Mouse (Mus musculus) brain, embryonic 14.5 days (tissue): ENCODE measurements around the gene Slc6a3.

Experiments
- CTCF ChIP-seq: fragments of 200-500 bp; IDR thresholded peaks from 2 replicates; pipeline ENCODE4 v1.5.1; 2012; ENCODE audit warnings: inconsistent platforms, mild to moderate bottlenecking, moderate library complexity, borderline replicate concordance; ENCODE audit not compliant: insufficient read depth, insufficient read length; ENCODE audit errors: extremely low read depth
- POLR2A ChIP-seq: fragments of 200-500 bp; IDR thresholded peaks from 2 replicates; pipeline ENCODE4 v1.6.1; 2012; ENCODE audit warnings: mild to moderate bottlenecking, inconsistent platforms, borderline replicate concordance; ENCODE audit not compliant: poor library complexity, insufficient read depth, insufficient read length, severe bottlenecking; ENCODE audit errors: extremely low read depth

- TF ChIP-seq CTCF (no peak; the same call in 1 of the 2 replicates), POLR2A (no peak)
These were observed 84.1 kb downstream of the Slc6a3 start for GRCm38 (mm10) chr13:73620637-73621036.
